Mouse (Mus musculus) midbrain, embryonic 11.5 days (tissue): Measurements from ENCODE around the gene Icosl. TPM values are rescaled to one million over a fixed set of nuclear protein-coding genes. Genes with fewer than 3 reads are reported as not detected.
A peak's percentile ranks its signal among the peaks of the same experiment; 100 is the strongest.
"Not testable (repeated sequence)": the region's sequence is repeated elsewhere in the genome, so short reads cannot be mapped to it uniquely, and the experiment has no call there.

Experiments used
- ATAC-seq: fragments of 200-750 bp; cut with Nextera tagmentation; 2 replicates; pipeline ENCODE4 v1.8.0; 2017; ENCODE audit warnings: moderate TSS enrichment, moderate library complexity; ENCODE audit not compliant: low FRiP score
- DNase-seq: peaks from one replicate; pipeline ENCODE4 v3.0.0; 2015; ENCODE audit warnings: low spot score; ENCODE audit errors: missing footprints
- H3K27ac ChIP-seq: fragments of 300-500 bp; sonication (generic); 2 replicates; pipeline ENCODE4 v1.5.1; 2014; ENCODE audit warnings: low read depth, low read length
- H3K27me3 ChIP-seq: fragments of 300-500 bp; sonication (generic); 2 replicates; pipeline ENCODE4 v1.6.1; 2014; ENCODE audit warnings: mild to moderate bottlenecking, low read length, moderate library complexity, mixed read lengths; ENCODE audit not compliant: control insufficient read depth, insufficient read depth
- H3K36me3 ChIP-seq: fragments of 300-500 bp; sonication (generic); 2 replicates; pipeline ENCODE4 v1.6.1; 2014; ENCODE audit warnings: mild to moderate bottlenecking, low read length, moderate library complexity, mixed read lengths; ENCODE audit not compliant: control insufficient read depth, insufficient read depth
- H3K4me1 ChIP-seq: fragments of 300-500 bp; sonication (generic); 2 replicates; pipeline ENCODE4 v1.6.1; 2014; ENCODE audit warnings: low read length; ENCODE audit not compliant: control insufficient read depth, insufficient read depth
- H3K4me2 ChIP-seq: fragments of 300-500 bp; sonication (generic); 2 replicates; pipeline ENCODE4 v1.6.1; 2014; ENCODE audit warnings: mild to moderate bottlenecking, moderate library complexity
- H3K4me3 ChIP-seq: fragments of 300-500 bp; sonication (generic); 2 replicates; pipeline ENCODE4 v1.5.1; 2014; ENCODE audit warnings: low read depth, low read length
- H3K9ac ChIP-seq: fragments of 300-500 bp; sonication (generic); 2 replicates; pipeline ENCODE4 v1.6.1; 2014; ENCODE audit warnings: low read length
- H3K9me3 ChIP-seq: fragments of 300-500 bp; sonication (generic); 2 replicates; pipeline ENCODE4 v1.6.1; 2016; ENCODE audit warnings: low read length; ENCODE audit not compliant: control insufficient read depth
- WGBS: fragments of 180-500 bp; shearing (Covaris S2); extraction: QIAGEN DNeasy Blood & Tissue Kit; methylation state at CpG from one replicate; pipeline ENCODE4 v1.1.7; 2014; 5-methylcytosine and 5-hydroxymethylcytosine counted together
- polyA plus RNA-seq: library from polyadenylated mRNA; unstranded; fragments of >200 nt; fragmentation: Nextera tagmentation; extraction: Ambion mirVana; gene quantifications from 2 replicates; pipeline ENCODE4 v1.2.1, GENCODE M21; 2014

The Icosl gene
- polyA plus RNA-seq, result 1.2 and 2.5 TPM in 2 replicates

DNA sequence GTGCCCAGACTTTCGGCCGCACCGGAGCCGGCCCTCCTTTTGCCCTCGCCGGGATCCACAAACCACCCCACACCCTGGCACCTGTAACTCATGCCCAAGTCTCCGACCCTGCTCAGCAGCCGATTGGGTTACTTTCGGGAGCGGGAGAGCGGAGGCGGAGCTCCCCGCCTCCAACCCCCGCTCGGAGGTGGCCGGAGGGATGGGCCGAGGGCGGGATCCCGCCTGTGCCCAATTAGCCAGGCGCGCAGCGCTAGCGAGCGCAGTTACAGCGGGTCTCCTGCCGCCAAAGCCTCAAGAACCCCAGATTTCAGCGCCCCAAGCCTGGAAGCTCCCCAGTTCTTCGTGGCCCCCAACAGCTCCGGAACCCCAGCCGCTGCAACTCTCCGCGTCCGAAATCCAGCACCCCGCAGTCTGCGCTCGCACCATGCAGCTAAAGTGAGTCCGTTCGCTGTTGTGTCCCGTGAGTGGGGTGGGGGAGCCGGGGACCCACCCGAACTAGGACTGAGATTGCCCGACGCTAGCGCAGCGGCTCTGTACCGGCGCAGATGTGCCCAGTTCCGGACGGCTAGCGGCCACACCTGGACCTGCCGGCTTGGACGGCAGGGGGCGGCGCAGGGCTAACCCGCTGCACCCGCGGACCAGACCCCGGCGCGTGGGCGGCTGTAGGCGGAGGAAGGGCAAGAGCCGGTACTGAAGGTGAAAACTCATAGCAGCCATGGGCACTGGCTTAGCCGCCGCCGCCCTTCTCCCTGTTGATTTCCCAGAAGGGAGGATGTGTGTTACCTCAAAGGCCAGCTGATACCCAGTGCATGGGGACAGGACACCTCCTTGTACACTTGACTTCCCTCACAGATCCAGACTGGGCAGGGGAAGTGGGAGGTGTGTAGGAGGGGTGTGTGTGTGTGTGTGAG, at the start of gene Icosl:
Gene Icosl, plus strand, starts transcription at position 202 of the 911 bp plus-strand sequence.
- Histone ChIP-seq H3K4me3 (peak within 1 kb of the TSS; percentile 45), H3K9ac (peak within 1 kb of the TSS; percentile 47), H3K27me3 (peaks cover 3% of the 10 kb centered on the region), H3K4me1 (no peaks in the 10 kb centered on the region), H3K27ac (no peak within 1 kb of the TSS), H3K36me3 (no peaks in the 10 kb centered on the region), H3K4me2 (peak within 1 kb of the TSS; percentile 63), H3K9me3 (no peaks in the 10 kb centered on the region)
- ATAC-seq (peak; percentile 91), DNase-seq (peak; percentile 95)
- WGBS, result under 1% methylated on average over 66 of the region's 66 CpGs

DNA sequence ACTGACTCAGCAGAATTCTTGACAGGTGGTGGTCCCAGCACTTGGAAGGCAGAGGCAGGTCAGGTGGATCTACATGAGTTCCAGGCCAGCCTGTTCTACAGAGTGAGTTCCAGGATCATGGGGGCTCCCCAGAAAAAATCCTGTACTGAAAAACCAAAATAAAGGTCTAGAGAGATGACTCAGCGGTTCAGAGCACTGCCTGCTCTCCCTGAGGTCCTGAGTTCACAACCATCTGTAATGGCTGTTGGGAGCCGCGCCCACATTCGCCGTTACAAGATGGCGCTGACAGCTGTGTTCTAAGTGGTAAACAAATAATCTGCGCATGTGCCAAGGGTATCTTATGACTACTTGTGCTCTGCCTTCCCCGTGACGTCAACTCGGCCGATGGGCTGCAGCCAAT, 49.1 kb upstream of the Icosl start:
- not testable (repeated sequence) for H3K36me3 ChIP-seq

DNA sequence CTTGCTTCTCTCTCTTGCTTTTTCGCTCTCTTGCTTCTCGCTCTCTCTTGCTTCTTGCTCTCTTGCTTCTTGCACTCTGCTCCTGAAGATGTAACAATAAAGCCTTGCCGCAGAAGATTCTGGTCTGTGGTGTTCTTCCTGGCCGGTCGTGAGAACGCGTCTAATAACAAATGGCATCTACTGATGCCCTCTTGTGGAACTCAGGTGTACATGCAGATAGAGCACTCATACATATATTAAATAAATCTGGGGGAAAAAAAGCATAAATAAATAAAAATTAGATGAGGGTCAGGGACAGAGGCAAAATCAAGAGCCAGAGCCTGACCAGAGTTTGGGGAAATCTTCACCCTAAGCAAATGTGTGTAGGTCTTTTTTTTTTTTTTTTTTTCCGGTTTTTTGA, 43.6 kb upstream of the Icosl start:
- not testable (repeated sequence) for H3K9ac ChIP-seq, H3K4me3 ChIP-seq, H3K36me3 ChIP-seq, H3K27ac ChIP-seq, ATAC-seq, H3K9me3 ChIP-seq, H3K27me3 ChIP-seq, H3K4me2 ChIP-seq, H3K4me1 ChIP-seq
- peak; percentile 26 for DNase-seq
- WGBS, result 90% methylated on average over 6 of the region's 8 CpGs

More for the DNA sequence above, 49.1 kb upstream of the Icosl start:
- not testable (repeated sequence) for H3K4me2 ChIP-seq, ATAC-seq, H3K9me3 ChIP-seq, H3K9ac ChIP-seq, H3K27me3 ChIP-seq, H3K27ac ChIP-seq, H3K4me3 ChIP-seq, H3K4me1 ChIP-seq
- peak; percentile 12 for DNase-seq
- 99% methylated on average over 7 of the region's 11 CpGs for WGBS

DNA sequence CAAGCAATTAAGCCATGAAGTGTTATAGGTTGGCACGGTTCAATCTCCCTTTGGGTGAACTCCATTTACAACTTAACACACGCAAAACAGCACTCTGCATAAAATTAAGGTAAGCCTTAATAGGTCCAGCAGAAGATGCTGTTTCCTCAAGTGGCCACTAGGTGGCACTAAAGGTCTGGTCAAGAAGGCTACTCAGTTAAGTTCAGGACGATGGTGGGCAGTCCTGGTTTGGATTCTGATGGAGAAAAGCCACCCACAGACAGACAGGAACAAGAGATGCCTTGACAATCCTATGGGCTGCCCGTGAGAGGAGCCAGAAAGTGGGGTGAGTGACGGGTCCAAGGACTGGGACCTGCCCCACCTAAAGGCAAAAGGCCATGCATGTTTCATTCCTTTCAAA, 41.0 kb upstream of the Icosl start:
- no peak overlapping the region for H3K4me3 ChIP-seq
- no peak overlapping the region for H3K27ac ChIP-seq
- WGBS, result 6% methylated on average over 5 of the region's 5 CpGs
- no peaks in the 10 kb centered on the region for H3K27me3 ChIP-seq
- H3K4me2 ChIP-seq, result no peak overlapping the region
- no peak overlapping the region for H3K9ac ChIP-seq
- no peaks in the 10 kb centered on the region for H3K4me1 ChIP-seq
- H3K36me3 ChIP-seq, result no peaks in the 10 kb centered on the region
- ATAC-seq, result peak; percentile 66
- DNase-seq, result peak; percentile 95
- H3K9me3 ChIP-seq, result no peaks in the 10 kb centered on the region

DNA sequence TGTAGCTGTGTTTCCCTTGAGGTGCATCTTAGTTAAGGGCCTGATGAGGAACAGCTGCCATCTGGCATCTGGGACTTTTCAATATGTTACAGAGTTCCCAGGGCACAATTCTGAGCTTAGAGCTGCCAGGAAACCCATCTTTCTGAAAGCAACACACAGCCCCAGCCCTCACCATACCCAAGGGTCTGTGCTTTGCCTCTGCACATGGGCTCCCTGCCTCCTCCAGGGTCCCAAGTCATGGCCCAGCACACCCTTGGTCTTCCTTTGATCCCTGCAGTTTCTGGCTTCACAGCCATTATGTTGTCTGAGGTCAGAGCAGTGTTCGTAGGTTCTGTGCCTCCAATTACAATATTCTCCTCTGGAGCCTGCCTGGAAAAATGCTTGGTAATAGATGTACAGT, 40.0 kb upstream of the Icosl start:
- WGBS, result 85% methylated on average over 1 of the region's 1 CpGs
- no peak for ATAC-seq
- H3K4me2 ChIP-seq, result no peak overlapping the region

DNA sequence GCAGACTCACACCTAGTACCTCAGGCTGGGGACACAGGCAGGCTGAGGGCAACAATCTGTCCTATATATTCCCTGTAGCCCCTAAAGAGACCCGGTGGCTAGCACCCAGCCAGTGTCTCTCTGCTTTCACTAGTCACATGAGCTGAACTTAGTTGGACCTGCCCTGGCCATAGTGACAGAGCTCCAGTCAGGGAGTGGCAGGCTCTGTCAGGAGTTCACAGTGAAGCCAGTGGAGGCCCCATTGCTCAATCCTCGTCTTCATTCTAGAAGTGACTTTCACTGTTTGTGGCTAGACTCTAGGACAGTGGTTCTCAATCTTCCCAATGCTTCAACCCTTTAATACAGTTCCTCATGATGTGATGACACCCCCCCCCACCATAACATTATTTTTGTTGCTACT, 37.1 kb upstream of the Icosl start:
- WGBS, result 92% methylated on average over 2 of the region's 2 CpGs
- ATAC-seq (no peak), DNase-seq (peak; percentile 35)
- H3K4me1 ChIP-seq, result no peaks in the 10 kb centered on the region
- no peak overlapping the region for H3K4me3 ChIP-seq
- no peaks in the 10 kb centered on the region for H3K27me3 ChIP-seq
- no peaks in the 10 kb centered on the region for H3K9me3 ChIP-seq
- H3K36me3 ChIP-seq, result no peaks in the 10 kb centered on the region
- H3K9ac ChIP-seq, result no peak overlapping the region
- H3K4me2 ChIP-seq, result no peak overlapping the region
- H3K27ac ChIP-seq, result no peak overlapping the region

More for the DNA sequence above, 40.0 kb upstream of the Icosl start:
- H3K4me1 ChIP-seq, result no peaks in the 10 kb centered on the region
- H3K4me3 ChIP-seq, result no peak overlapping the region
- no peak overlapping the region for H3K27ac ChIP-seq
- H3K27me3 ChIP-seq, result no peaks in the 10 kb centered on the region
- no peaks in the 10 kb centered on the region for H3K9me3 ChIP-seq
- no peak overlapping the region for H3K9ac ChIP-seq
- DNase-seq, result no peak
- H3K36me3 ChIP-seq, result no peaks in the 10 kb centered on the region

DNA sequence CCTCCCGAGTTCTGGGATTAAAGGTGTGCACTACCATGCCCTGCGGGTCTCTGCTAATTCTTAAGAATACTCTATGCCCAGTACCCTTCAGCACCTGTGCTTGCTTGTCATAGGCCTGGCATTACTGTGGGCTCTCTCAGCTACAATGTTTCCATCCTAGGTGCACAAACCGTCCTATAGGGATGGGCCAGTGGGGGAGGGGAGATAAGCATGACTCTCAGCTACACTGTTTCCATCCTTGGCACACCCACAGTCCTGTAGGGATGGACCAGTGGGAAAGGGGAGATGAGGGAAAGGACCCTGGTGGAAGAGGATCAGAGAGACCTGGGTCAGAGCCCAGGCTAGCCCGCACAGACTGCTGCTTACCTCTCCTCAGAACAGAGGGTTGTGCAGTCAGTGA, 32.0 kb upstream of the Icosl start:
- 83% methylated on average over 4 of the region's 4 CpGs for WGBS
- no peak overlapping the region for H3K27ac ChIP-seq
- H3K27me3 ChIP-seq, result no peaks in the 10 kb centered on the region
- no peak overlapping the region for H3K4me2 ChIP-seq
- no peak overlapping the region for H3K4me3 ChIP-seq
- H3K9me3 ChIP-seq, result no peaks in the 10 kb centered on the region
- DNase-seq (peak; percentile 31), ATAC-seq (no peak)
- no peak overlapping the region for H3K9ac ChIP-seq
- H3K36me3 ChIP-seq, result no peaks in the 10 kb centered on the region
- no peaks in the 10 kb centered on the region for H3K4me1 ChIP-seq

DNA sequence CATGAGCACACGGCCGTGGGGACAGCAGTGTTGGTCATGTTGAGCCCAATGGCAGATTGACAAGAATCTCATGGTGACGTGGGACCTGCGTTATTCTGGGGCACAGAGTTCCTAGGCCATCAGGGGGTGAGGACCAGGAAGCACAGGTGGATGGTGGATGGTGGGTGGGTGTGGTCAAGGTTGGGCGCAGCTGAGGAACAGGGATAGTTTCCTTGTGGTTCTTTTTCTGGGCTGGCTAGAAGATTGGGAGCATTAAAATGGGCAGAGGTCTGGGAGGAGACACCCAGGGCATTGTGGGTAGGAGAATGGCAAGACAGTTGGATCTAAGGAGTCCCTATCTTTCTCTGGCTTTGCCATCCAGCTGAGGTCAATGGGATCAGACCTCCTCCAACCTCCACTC, 27.5 kb upstream of the Icosl start, which contains the start of gene Dnmt3l:
Gene Dnmt3l, plus strand, starts transcription at position 301 of the 400 bp plus-strand sequence.
- WGBS, result 92% methylated on average over 5 of the region's 5 CpGs
- Histone ChIP-seq H3K4me3 (no peak within 1 kb of the TSS), H3K9ac (no peak within 1 kb of the TSS), H3K4me1 (no peaks in the 10 kb centered on the region), H3K27ac (no peak within 1 kb of the TSS), H3K4me2 (no peak within 1 kb of the TSS), H3K36me3 (no peaks in the 10 kb centered on the region), H3K27me3 (no peaks in the 10 kb centered on the region), H3K9me3 (no peaks in the 10 kb centered on the region)
- DNase-seq, result no peak
- ATAC-seq, result no peak

DNA sequence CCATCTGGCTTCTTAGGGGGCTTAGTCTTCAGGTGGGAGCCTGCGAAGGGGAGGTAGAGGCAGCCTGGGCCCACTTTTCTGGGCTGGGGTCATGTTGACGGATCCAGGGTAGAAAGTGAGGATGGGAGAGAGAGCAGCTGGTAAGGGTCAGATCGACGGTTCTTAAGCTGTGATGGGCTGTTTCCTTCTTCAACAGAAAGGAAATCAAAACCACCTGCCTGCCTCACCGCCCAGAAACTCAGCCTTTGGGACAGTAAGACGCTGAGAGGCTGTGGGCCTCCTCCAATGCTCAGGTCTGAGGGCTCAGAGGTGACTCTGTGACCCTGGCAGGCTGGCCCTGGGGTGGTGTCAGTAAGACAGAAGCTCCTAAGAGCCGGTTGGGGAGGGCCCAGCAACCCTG, 27.0 kb upstream of the Icosl start:
- DNase-seq (peak; percentile 71), ATAC-seq (no peak)
- Histone ChIP-seq H3K9me3 (no peaks in the 10 kb centered on the region), H3K4me3 (no peak overlapping the region), H3K36me3 (no peaks in the 10 kb centered on the region), H3K27ac (no peak overlapping the region), H3K27me3 (no peaks in the 10 kb centered on the region), H3K4me1 (no peaks in the 10 kb centered on the region), H3K4me2 (no peak overlapping the region), H3K9ac (no peak overlapping the region)
- 69% methylated on average over 7 of the region's 7 CpGs for WGBS
